Mouse (Mus musculus) liver, embryonic 15.5 days (tissue): ENCODE data around the gene Spp1. TPM values are rescaled to one million over a fixed set of nuclear protein-coding genes. Genes with fewer than 3 reads are reported as not detected.

Experiments used
- ATAC-seq: fragments of 200-750 bp; cut with Nextera tagmentation; 2 replicates; pipeline ENCODE4 v1.8.0; 2017; ENCODE audit warnings: moderate number of reproducible peaks, mild to moderate bottlenecking, moderate library complexity; ENCODE audit not compliant: insufficient read depth
- H3K27ac ChIP-seq: fragments of 300-500 bp; sonication (generic); replicated peaks from 2 replicates; pipeline ENCODE4 v1.5.1; 2015; ENCODE audit warnings: mild to moderate bottlenecking, inconsistent platforms
- H3K27me3 ChIP-seq: fragments of 300-500 bp; sonication (generic); 2 replicates; pipeline ENCODE4 v1.6.1; 2015; ENCODE audit warnings: mild to moderate bottlenecking, inconsistent platforms
- H3K36me3 ChIP-seq: fragments of 300-500 bp; sonication (generic); replicated peaks from 2 replicates; pipeline ENCODE4 v1.6.1; 2015; ENCODE audit warnings: moderate library complexity, mild to moderate bottlenecking, inconsistent platforms
- H3K4me1 ChIP-seq: fragments of 300-500 bp; sonication (generic); replicated peaks from 2 replicates; pipeline ENCODE4 v1.6.1; 2015; ENCODE audit warnings: inconsistent platforms
- H3K4me2 ChIP-seq: fragments of 300-500 bp; sonication (generic); 2 replicates; pipeline ENCODE4 v1.6.1; 2015; ENCODE audit warnings: moderate library complexity, mild to moderate bottlenecking, inconsistent platforms
- H3K4me3 ChIP-seq: fragments of 300-500 bp; sonication (generic); replicated peaks from 2 replicates; pipeline ENCODE4 v1.5.1; 2015; ENCODE audit warnings: mild to moderate bottlenecking, inconsistent platforms
- H3K9ac ChIP-seq: fragments of 300-500 bp; sonication (generic); 2 replicates; pipeline ENCODE4 v1.6.1; 2015; ENCODE audit warnings: moderate library complexity, mild to moderate bottlenecking, inconsistent platforms
- H3K9me3 ChIP-seq: fragments of 300-500 bp; sonication (generic); replicated peaks from 2 replicates; pipeline ENCODE4 v1.6.1; 2016; ENCODE audit warnings: inconsistent platforms
- WGBS: fragments of 180-500 bp; shearing (Covaris S2); methylation state at CpG from one replicate; pipeline ENCODE4 v1.1.7; 2015; ENCODE audit warnings: mixed read lengths; ENCODE audit not compliant: insufficient replicate concordance; 5-methylcytosine and 5-hydroxymethylcytosine counted together
- polyA plus RNA-seq: library from polyadenylated mRNA; unstranded; fragments of >200 nt; fragmentation: Nextera tagmentation; extraction: Ambion mirVana; gene quantifications from 2 replicates; pipeline ENCODE4 v1.2.1, GENCODE M21; 2015

Gene Spp1
- polyA plus RNA-seq, 1 experiment from 2014 or later = 7.3 TPM

DNA sequence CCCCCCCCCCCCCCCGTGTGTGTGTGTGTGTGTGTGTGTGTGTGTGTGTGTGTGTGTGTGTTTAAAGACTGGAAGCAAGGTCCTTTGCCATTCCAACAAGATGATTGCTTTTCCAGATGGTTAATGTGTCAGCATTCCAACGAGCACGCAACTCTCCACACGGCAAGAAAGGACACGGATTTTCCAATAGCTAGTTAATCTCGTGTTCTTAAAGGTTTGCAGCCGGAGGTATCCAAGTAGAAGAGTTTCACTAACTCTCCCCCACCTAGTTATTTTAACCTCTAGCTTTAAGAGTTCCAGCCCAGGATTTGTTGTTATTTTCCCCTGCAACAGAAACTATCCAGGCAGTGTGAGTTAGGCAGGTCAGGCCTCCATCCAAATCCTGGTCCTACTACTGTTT lies 25.9 kb downstream of the Spp1 start:
- no peak overlapping the region for H3K4me3 ChIP-seq
- no peak for ATAC-seq
- no peaks in the 10 kb centered on the region for H3K4me1 ChIP-seq
- peaks cover 30% of the 10 kb centered on the region for H3K27me3 ChIP-seq
- H3K9ac ChIP-seq = no peak overlapping the region
- no peak overlapping the region for H3K4me2 ChIP-seq
- WGBS = 69% methylated on average over 6 of the region's 7 CpGs
- H3K9me3 ChIP-seq = no peaks in the 10 kb centered on the region
- no peak overlapping the region for H3K27ac ChIP-seq
- H3K36me3 ChIP-seq = no peaks in the 10 kb centered on the region

DNA sequence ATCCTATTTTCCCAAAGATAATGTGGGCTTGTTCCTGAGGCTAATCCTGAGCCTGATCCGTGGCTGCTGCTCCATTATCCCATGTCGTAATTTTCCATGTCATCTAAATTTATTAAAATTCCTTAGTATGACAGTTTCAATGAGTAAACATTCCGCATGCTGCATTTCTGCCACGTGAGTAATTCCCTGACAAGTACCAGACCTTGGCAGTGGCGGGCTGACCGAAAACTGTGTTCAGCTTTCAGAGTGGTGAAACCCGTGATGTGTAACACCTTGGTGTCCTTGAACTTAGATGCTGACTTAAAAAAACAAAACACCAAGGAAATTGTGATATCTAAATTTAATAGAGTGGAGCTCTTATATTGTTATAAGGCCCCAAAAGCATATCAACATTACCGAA lies 30.4 kb downstream of the Spp1 start:
- Histone ChIP-seq H3K4me3 (no peak overlapping the region), H3K4me1 (no peaks in the 10 kb centered on the region), H3K36me3 (0 out of 2 replicates have a peak, but pooled peaks cover 2% of the 10 kb centered on the region), H3K9ac (no peak overlapping the region), H3K4me2 (no peak overlapping the region), H3K27me3 (peaks cover 10% of the 10 kb centered on the region), H3K9me3 (no peaks in the 10 kb centered on the region), H3K27ac (no peak overlapping the region)
- WGBS = 72% methylated on average over 8 of the region's 8 CpGs
- no peak for ATAC-seq

DNA sequence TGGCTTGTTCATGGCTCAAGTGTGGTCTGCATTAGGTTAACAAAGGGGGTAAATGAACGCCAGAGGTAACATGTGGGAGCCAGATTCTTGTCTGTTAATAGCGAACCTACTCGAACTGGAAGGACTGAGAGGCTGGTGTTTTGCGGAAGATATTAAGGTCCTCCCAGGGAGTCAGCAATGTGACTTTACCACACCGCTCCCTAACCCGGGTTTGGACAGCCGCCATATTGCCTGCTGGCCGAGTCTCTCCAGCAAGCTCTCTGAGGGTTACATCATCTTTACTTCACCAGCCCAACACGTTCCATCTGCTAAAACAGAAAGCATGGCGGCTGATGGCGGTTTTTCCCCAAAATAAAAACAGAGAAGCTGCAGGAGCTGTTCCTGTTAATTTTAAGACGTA lies 30.8 kb downstream of the Spp1 start:
- 70% methylated on average over 12 of the region's 12 CpGs for WGBS
- no peak for ATAC-seq

DNA sequence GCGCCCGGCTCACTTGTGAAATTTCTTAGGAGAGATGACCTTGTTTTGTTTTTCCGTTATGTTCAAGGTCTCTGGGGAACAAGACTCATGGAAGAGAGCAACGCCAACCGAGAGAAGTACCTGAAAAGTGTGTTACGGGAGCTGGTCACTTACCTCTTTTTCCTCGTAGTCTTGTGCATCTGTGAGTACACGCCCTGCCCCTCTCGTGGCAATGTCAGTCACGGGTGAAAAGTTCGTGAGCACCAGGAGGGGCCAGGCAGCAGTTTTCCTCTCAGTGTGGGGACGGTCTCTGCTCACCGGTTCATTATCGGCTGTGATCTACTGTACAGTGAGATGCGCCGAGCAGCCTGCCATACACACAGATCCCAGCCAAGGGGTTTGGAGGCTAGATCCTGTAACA lies 31.9 kb downstream of the Spp1 start:
- Histone ChIP-seq H3K36me3 (0 out of 2 replicates have a peak, but pooled peaks cover 2% of the 10 kb centered on the region), H3K4me3 (no peak overlapping the region), H3K27me3 (no peaks in the 10 kb centered on the region), H3K9ac (no peak overlapping the region), H3K27ac (no peak overlapping the region), H3K9me3 (no peaks in the 10 kb centered on the region), H3K4me2 (no peak overlapping the region), H3K4me1 (no peaks in the 10 kb centered on the region)
- ATAC-seq = no peak
- 80% methylated on average over 16 of the region's 16 CpGs for WGBS

More for the DNA sequence above, 30.8 kb downstream of the Spp1 start:
- H3K9ac ChIP-seq = no peak overlapping the region
- no peak overlapping the region for H3K4me2 ChIP-seq
- 0 out of 2 replicates have a peak, but pooled peaks cover 2% of the 10 kb centered on the region for H3K36me3 ChIP-seq
- no peaks in the 10 kb centered on the region for H3K4me1 ChIP-seq
- H3K27ac ChIP-seq = no peak overlapping the region
- H3K27me3 ChIP-seq = peaks cover 5% of the 10 kb centered on the region; the same call in 1 of the 2 replicates
- no peak overlapping the region for H3K4me3 ChIP-seq
- no peaks in the 10 kb centered on the region for H3K9me3 ChIP-seq

DNA sequence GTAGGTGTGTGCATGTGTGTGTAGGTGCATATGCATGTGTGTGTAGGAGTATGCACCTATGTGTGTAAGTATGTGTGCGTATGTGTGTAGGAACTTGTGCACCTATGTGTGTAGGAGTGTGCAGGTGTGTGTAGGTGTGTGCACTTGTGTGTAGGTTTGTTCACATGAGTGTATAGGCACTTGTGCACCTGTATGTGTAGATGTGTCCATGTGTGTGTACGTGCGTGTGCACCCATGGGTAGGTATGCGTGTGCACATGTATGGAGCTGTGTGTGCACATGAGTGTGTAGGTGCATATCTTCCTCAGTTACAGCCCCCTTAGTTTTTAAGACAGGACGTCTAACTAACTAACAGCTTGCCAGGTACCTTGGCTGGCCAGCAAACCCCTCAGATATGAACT lies 33.7 kb downstream of the Spp1 start:
- Histone ChIP-seq H3K27me3 (no peaks in the 10 kb centered on the region), H3K4me2 (no peak overlapping the region), H3K36me3 (peaks cover 2% of the 10 kb centered on the region; the same call in 1 of the 2 replicates), H3K9ac (no peak overlapping the region), H3K4me1 (no peaks in the 10 kb centered on the region), H3K9me3 (no peaks in the 10 kb centered on the region), H3K4me3 (no peak overlapping the region), H3K27ac (no peak overlapping the region)
- no peak for ATAC-seq
- 72% methylated on average over 5 of the region's 5 CpGs for WGBS

DNA sequence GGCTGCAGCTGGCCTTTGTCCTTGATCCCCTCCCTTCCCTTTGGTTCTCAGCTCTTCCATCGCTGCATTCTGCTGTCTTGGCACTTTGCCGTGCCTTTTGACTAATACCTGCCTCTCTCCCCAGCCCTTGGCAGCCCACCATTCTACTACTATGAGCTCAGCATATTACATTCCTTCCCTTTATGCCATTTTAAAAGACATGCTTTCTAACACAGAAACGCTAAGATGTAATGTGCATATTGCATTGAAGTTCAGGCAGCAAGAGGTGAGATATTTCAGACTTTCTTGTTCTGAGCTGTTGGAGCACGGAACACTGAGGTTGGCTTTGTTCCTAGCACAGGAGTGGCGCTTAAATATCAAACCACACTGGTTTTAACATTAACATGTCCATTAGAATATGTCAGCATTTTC lies 36.1 kb downstream of the Spp1 start:
- Histone ChIP-seq H3K9me3 (no peaks in the 10 kb centered on the region), H3K4me2 (no peak overlapping the region), H3K4me3 (no peak overlapping the region), H3K27me3 (no peaks in the 10 kb centered on the region), H3K4me1 (no peaks in the 10 kb centered on the region), H3K27ac (no peak overlapping the region), H3K36me3 (peaks cover 2% of the 10 kb centered on the region; the same call in 1 of the 2 replicates), H3K9ac (no peak overlapping the region)
- 67% methylated on average over 5 of the region's 5 CpGs for WGBS
- ATAC-seq = no peak

DNA sequence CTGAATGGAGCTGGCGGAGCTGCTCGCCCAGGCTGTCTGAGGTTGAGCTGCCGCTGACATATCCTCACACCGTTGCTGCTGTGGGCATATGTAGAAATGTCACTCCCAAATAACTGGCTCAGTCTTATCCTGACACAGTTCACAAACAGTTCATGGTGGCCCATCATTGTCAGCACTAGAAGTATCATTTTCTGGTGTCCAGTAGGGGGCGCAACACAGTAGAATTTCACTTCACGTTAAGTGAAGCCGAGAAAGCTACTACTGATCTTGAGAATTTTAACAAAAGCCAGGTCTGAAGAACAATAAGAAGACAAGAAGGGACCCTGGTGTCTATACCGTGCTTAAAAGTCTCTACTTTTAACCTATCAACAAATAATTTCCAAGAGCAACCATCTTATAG lies 37.5 kb downstream of the Spp1 start:
- H3K27ac ChIP-seq = no peak overlapping the region
- no peak for ATAC-seq
- H3K9me3 ChIP-seq = no peaks in the 10 kb centered on the region
- no peaks in the 10 kb centered on the region for H3K27me3 ChIP-seq
- peaks cover 2% of the 10 kb centered on the region; the same call in 1 of the 2 replicates for H3K36me3 ChIP-seq
- H3K4me2 ChIP-seq = no peak overlapping the region
- WGBS = 83% methylated on average over 8 of the region's 8 CpGs
- no peak overlapping the region for H3K4me3 ChIP-seq
- H3K4me1 ChIP-seq = no peaks in the 10 kb centered on the region
- H3K9ac ChIP-seq = no peak overlapping the region

DNA sequence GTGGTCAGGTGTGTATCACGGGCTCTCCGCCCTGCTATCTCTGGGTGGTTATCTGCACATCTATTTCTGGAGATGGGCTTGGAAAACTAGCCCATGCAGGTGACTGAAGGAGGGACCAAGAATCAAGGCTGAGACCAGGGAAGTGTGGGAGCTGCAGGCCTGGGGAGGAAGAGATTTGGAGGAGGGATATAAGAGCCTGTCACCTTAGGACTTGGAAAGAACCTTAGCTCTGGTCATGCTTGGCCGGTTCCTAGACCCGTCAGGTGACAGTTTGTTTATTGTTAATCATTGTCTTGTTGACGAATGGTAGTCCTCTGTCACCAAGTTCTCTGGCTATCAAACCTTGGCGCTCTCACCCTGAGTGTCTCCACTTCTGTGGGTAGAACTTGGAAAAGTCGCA lies 45.4 kb downstream of the Spp1 start:
- no peaks in the 10 kb centered on the region for H3K9me3 ChIP-seq
- no peaks in the 10 kb centered on the region for H3K36me3 ChIP-seq
- H3K27me3 ChIP-seq = no peaks in the 10 kb centered on the region
- no peak overlapping the region for H3K9ac ChIP-seq
- H3K4me3 ChIP-seq = no peak overlapping the region
- H3K27ac ChIP-seq = no peak overlapping the region
- no peaks in the 10 kb centered on the region for H3K4me1 ChIP-seq
- ATAC-seq = no peak
- H3K4me2 ChIP-seq = no peak overlapping the region
- WGBS = 70% methylated on average over 7 of the region's 7 CpGs

DNA sequence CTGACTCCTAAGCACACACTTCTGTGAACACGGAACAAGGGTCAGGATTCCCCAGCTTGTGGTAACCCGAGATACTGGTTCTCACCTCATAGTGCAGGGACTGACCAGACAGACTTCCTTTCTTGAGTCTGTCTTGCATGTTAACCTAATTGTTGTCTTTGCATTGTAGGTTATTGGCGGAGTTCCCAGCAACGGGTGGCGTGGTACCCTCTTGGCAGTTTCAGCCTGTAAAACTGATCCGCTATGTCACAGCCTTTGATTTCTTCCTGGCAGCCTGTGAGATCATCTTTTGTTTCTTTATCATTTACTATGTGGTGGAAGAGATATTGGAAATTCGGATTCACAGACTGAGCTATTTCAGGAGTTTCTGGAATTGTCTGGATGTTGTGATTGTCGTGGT lies 47.9 kb downstream of the Spp1 start:
- no peak overlapping the region for H3K4me3 ChIP-seq
- H3K4me2 ChIP-seq = no peak overlapping the region
- WGBS = 67% methylated on average over 8 of the region's 8 CpGs
- no peaks in the 10 kb centered on the region for H3K4me1 ChIP-seq
- no peaks in the 10 kb centered on the region for H3K36me3 ChIP-seq
- H3K27me3 ChIP-seq = no peaks in the 10 kb centered on the region
- no peak for ATAC-seq
- H3K9ac ChIP-seq = no peak overlapping the region
- H3K27ac ChIP-seq = no peak overlapping the region
- H3K9me3 ChIP-seq = no peaks in the 10 kb centered on the region

Other genes starting within 250 kb of the Spp1 start
- not detected in 2 replicates for gene Dmp1, start 232.5 kb upstream of the Spp1 start, polyA plus RNA-seq
- 0.06 TPM in 1 of 2 replicates, not detected in the other for gene Ibsp, start 135.9 kb upstream of the Spp1 start, polyA plus RNA-seq
- not detected in 2 replicates for gene Mepe, start 109.8 kb upstream of the Spp1 start, polyA plus RNA-seq
- 0.92 and 1.2 TPM in 2 replicates for gene Pkd2, start 24.3 kb downstream of the Spp1 start, polyA plus RNA-seq
- gene BC005561, start 73.2 kb downstream of the Spp1 start, polyA plus RNA-seq = 2.0 and 2.5 TPM in 2 replicates